Mouse (Mus musculus) hindbrain, embryonic 12.5 days (tissue): Measurements from ENCODE around the gene Astn1. TPM values are rescaled to one million over a fixed set of nuclear protein-coding genes. Genes with fewer than 3 reads are reported as not detected.

Experiments used
- ATAC-seq: fragments of 200-750 bp; cut with Nextera tagmentation; 2 replicates; pipeline ENCODE4 v1.8.0; 2017; ENCODE audit warnings: moderate TSS enrichment; ENCODE audit not compliant: low FRiP score
- H3K27ac ChIP-seq: fragments of 300-500 bp; sonication (generic); 2 replicates; pipeline ENCODE4 v1.5.1; 2016; ENCODE audit warnings: mild to moderate bottlenecking
- H3K27me3 ChIP-seq: fragments of 300-500 bp; sonication (generic); 2 replicates; pipeline ENCODE4 v1.6.1; 2016; ENCODE audit warnings: mild to moderate bottlenecking
- H3K36me3 ChIP-seq: fragments of 300-500 bp; sonication (generic); 2 replicates; pipeline ENCODE4 v1.6.1; 2016; ENCODE audit warnings: mild to moderate bottlenecking
- H3K4me1 ChIP-seq: fragments of 300-500 bp; sonication (generic); 2 replicates; pipeline ENCODE4 v1.6.1; 2016
- H3K4me2 ChIP-seq: fragments of 300-500 bp; sonication (generic); replicated peaks from 2 replicates; pipeline ENCODE4 v1.6.1; 2016; ENCODE audit warnings: mild to moderate bottlenecking
- H3K4me3 ChIP-seq: fragments of 300-500 bp; sonication (generic); 2 replicates; pipeline ENCODE4 v1.5.1; 2016; ENCODE audit warnings: mild to moderate bottlenecking
- H3K9ac ChIP-seq: fragments of 300-500 bp; sonication (generic); 2 replicates; pipeline ENCODE4 v1.6.1; 2016; ENCODE audit warnings: mild to moderate bottlenecking, moderate library complexity
- H3K9me3 ChIP-seq: fragments of 300-500 bp; sonication (generic); replicated peaks from 2 replicates; pipeline ENCODE4 v1.6.1; 2016; ENCODE audit warnings: mild to moderate bottlenecking
- WGBS: fragments of 180-500 bp; shearing (Covaris S2); methylation state at CpG from one replicate; pipeline ENCODE4 v1.1.7; 2016; 5-methylcytosine and 5-hydroxymethylcytosine counted together
- polyA plus RNA-seq: library from polyadenylated mRNA; unstranded; fragments of >200 nt; fragmentation: Nextera tagmentation; extraction: Ambion mirVana; gene quantifications from 2 replicates; pipeline ENCODE4 v1.2.1, GENCODE M21; 2016

Gene Astn1
- polyA plus RNA-seq, 1 experiment from 2014 or later: 22.4 TPM

DNA sequence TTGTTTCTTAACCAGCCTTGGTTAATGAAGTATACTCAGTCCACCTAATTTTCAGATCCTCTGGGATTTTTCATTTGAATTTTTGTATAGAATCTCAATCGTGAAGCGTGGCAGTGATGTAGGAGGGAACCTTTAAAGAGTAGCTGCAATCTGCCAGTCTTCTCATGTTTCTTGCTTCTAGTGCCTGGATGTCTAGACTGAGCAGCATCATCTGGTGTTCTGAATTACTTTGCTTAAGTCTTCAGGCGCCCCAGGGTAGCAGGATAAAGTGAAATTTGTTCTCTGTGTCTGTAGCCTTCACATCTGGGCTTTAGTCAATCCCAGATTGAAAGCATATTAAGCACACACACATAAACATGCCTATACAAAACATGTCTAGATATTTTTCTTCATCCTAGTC is 21.1 kb downstream of the Astn1 start:
- ATAC-seq: no peak
- Histone ChIP-seq H3K27ac (no peak overlapping the region), H3K9me3 (no peaks in the 10 kb centered on the region), H3K27me3 (no peaks in the 10 kb centered on the region), H3K4me1 (peaks cover 8% of the 10 kb centered on the region; the same call in 1 of the 2 replicates), H3K36me3 (no peaks in the 10 kb centered on the region), H3K9ac (no peak overlapping the region), H3K4me2 (no peak overlapping the region), H3K4me3 (no peak overlapping the region)
- 73% methylated on average over 3 of the region's 3 CpGs for WGBS

DNA sequence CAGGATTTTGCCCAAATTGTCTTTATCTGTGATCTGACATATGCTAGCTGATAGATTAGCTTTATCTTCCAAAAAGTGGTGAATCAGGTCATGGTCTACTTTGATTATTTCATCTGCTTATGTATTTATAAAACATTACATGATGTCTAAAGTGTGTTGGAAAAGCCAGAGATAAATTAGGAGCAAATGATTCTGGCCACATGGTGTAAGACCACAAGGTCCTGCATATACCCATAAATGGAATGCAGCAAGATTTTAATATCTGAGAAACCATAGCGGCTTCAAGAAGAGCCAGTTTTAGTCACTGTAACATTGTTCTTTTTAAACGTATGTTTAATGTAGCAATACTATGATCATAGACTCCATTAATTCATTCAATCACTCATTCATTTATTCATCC is 23.2 kb downstream of the Astn1 start:
- no peak for ATAC-seq
- WGBS: 95% methylated on average over 2 of the region's 2 CpGs

GRCm38 (mm10) chr1:158386781-158387180 is 24.7 kb downstream of the Astn1 start:
- Histone ChIP-seq H3K36me3 (no peaks in the 10 kb centered on the region), H3K4me2 (no peak overlapping the region), H3K27ac (no peak overlapping the region), H3K4me3 (no peak overlapping the region), H3K9me3 (no peaks in the 10 kb centered on the region), H3K27me3 (no peaks in the 10 kb centered on the region), H3K9ac (no peak overlapping the region), H3K4me1 (peaks cover 8% of the 10 kb centered on the region; the same call in 1 of the 2 replicates)
- ATAC-seq: no peak
- WGBS: 29% methylated on average over 3 of the region's 3 CpGs

More for the DNA sequence above, 23.2 kb downstream of the Astn1 start:
- no peaks in the 10 kb centered on the region for H3K9me3 ChIP-seq
- no peak overlapping the region for H3K4me3 ChIP-seq
- no peak overlapping the region for H3K4me2 ChIP-seq
- peaks cover 8% of the 10 kb centered on the region; the same call in 1 of the 2 replicates for H3K4me1 ChIP-seq
- H3K27ac ChIP-seq: no peak overlapping the region
- no peaks in the 10 kb centered on the region for H3K27me3 ChIP-seq
- no peak overlapping the region for H3K9ac ChIP-seq
- H3K36me3 ChIP-seq: no peaks in the 10 kb centered on the region

- H3K27ac ChIP-seq: no peak overlapping the region
- no peak for ATAC-seq
- no peaks in the 10 kb centered on the region for H3K27me3 ChIP-seq
- peaks cover 6% of the 10 kb centered on the region; the same call in 1 of the 2 replicates for H3K4me1 ChIP-seq
- H3K36me3 ChIP-seq: no peaks in the 10 kb centered on the region
- WGBS: 93% methylated on average over 4 of the region's 4 CpGs
- no peak overlapping the region for H3K4me3 ChIP-seq
- no peaks in the 10 kb centered on the region for H3K9me3 ChIP-seq
- no peak overlapping the region for H3K4me2 ChIP-seq
- no peak overlapping the region for H3K9ac ChIP-seq
These were observed 26.9 kb downstream of the Astn1 start for GRCm38 (mm10) chr1:158388995-158389394.

DNA sequence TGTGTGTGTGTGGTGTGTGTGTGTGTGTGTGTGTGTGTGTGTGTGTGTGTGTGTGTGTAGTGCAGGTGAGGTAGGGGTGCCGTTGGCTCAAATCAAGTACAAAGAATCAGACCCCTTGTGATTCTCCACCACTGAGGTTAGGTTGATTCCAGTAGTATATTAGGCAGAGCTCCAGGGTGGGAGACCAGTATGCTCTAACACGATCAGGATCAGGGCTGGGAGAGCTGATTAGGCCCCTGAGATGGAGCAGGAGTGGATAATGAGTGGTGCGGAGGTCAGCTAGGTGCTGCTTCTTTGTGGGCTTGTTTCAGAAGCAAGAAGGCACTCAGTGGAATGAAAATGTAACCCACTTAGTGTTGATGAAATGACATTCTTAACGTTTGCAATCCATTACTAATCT is 28.6 kb downstream of the Astn1 start:
- H3K4me1 ChIP-seq: peaks cover 6% of the 10 kb centered on the region; the same call in 1 of the 2 replicates
- no peaks in the 10 kb centered on the region for H3K27me3 ChIP-seq
- no peaks in the 10 kb centered on the region for H3K36me3 ChIP-seq
- no peaks in the 10 kb centered on the region for H3K9me3 ChIP-seq
- ATAC-seq: no peak
- H3K27ac ChIP-seq: no peak overlapping the region
- no peak overlapping the region for H3K4me3 ChIP-seq
- 76% methylated on average over 4 of the region's 4 CpGs for WGBS
- H3K4me2 ChIP-seq: no peak overlapping the region
- H3K9ac ChIP-seq: no peak overlapping the region

DNA sequence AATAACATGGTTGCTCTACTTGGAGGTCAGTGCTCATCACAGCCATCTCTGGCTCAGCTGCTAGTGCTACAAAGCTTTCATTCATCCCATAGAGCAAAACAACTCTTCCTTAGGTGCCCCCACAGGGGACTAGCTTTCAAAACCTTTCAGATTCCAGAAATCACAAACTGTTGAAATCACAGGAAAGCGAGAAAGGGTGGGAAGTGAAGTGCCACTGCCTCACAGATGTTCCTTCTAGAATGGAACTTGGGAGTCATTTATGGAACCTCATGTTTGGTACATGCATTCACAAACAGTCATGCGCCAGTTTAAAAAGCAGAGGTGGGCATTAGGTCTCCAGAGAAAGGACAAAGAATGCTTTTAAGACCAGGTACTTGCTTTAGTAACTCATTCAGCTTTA is 35.0 kb downstream of the Astn1 start:
- H3K4me2 ChIP-seq: no peak overlapping the region
- no peaks in the 10 kb centered on the region for H3K9me3 ChIP-seq
- H3K27me3 ChIP-seq: no peaks in the 10 kb centered on the region
- no peaks in the 10 kb centered on the region for H3K36me3 ChIP-seq
- 80% methylated on average over 2 of the region's 2 CpGs for WGBS
- no peak overlapping the region for H3K27ac ChIP-seq
- H3K9ac ChIP-seq: no peak overlapping the region
- no peaks in the 10 kb centered on the region for H3K4me1 ChIP-seq
- no peak for ATAC-seq
- H3K4me3 ChIP-seq: no peak overlapping the region

DNA sequence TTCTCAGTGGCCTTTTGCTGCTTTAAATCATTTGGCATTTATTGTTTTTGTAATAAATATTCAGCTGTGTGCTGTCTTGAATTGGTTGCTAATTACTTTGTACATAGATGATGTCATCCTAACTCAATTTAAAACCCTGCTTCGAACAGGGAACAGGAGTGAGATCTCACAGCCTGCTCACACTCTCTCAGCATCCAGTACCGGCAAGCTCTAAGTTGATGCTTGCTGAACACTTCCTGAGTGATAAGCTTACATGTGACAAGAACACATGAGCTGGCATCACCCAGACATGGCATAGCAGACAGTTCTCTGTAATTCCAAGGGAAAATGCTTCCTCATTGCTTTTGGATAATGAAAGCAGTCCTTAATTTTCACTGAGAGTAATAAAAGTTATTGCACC is 38.8 kb downstream of the Astn1 start:
- Histone ChIP-seq H3K27me3 (no peaks in the 10 kb centered on the region), H3K9me3 (no peaks in the 10 kb centered on the region), H3K36me3 (0 out of 2 replicates have a peak, but pooled peaks cover 2% of the 10 kb centered on the region), H3K4me3 (no peak overlapping the region), H3K27ac (no peak overlapping the region), H3K4me1 (peaks cover 4% of the 10 kb centered on the region; the same call in 1 of the 2 replicates), H3K9ac (no peak overlapping the region), H3K4me2 (no peak overlapping the region)
- no peak for ATAC-seq
- WGBS: 77% methylated on average over 2 of the region's 2 CpGs

GRCm38 (mm10) chr1:158405899-158406769 is 44.1 kb downstream of the Astn1 start:
- Histone ChIP-seq H3K9me3 (no peaks in the 10 kb centered on the region), H3K36me3 (0 out of 2 replicates have a peak, but pooled peaks cover 2% of the 10 kb centered on the region), H3K4me3 (no peak overlapping the region), H3K4me1 (peaks cover 13% of the 10 kb centered on the region), H3K27me3 (no peaks in the 10 kb centered on the region), H3K27ac (no peak overlapping the region), H3K9ac (no peak overlapping the region), H3K4me2 (no peak overlapping the region)
- WGBS: 65% methylated on average over 10 of the region's 10 CpGs
- ATAC-seq: no peak

GRCm38 (mm10) chr1:158408124-158408523 is 46.1 kb downstream of the Astn1 start:
- no peak overlapping the region for H3K27ac ChIP-seq
- H3K4me3 ChIP-seq: no peak overlapping the region
- H3K27me3 ChIP-seq: no peaks in the 10 kb centered on the region
- H3K9ac ChIP-seq: no peak overlapping the region
- WGBS: 72% methylated on average over 2 of the region's 2 CpGs
- peaks cover 13% of the 10 kb centered on the region for H3K4me1 ChIP-seq
- no peaks in the 10 kb centered on the region for H3K9me3 ChIP-seq
- no peak overlapping the region for H3K4me2 ChIP-seq
- 0 out of 2 replicates have a peak, but pooled peaks cover 2% of the 10 kb centered on the region for H3K36me3 ChIP-seq
- no peak for ATAC-seq

DNA sequence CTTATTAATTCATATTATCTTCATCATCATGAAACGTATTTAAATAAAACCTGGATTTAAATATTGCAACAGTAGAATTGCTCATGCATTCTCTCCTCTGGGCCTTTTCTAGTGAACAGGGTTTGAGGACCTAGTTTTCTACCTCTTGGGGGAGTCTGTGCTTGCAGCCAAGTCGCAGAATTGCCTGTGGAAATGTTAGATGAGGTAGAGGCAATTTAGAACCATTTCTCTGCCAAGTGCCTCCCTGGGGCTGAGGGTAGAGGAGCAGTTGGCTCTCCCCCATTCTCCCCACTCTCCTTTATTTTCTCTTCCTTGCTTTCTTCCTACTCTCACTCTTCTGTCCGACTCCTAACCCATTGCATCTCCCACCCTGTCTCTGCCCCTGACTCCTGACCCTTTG is 49.1 kb downstream of the Astn1 start:
- Histone ChIP-seq H3K27me3 (no peaks in the 10 kb centered on the region), H3K27ac (no peak overlapping the region), H3K4me2 (no peak overlapping the region), H3K36me3 (no peaks in the 10 kb centered on the region), H3K4me3 (no peak overlapping the region), H3K9ac (no peak overlapping the region), H3K4me1 (peaks cover 7% of the 10 kb centered on the region), H3K9me3 (no peaks in the 10 kb centered on the region)
- whole genome bisulfite sequencing: 64% methylated on average over 3 of the region's 3 CpGs
- ATAC-seq: no peak

GRCm38 (mm10) chr1:158414198-158414597 is 52.1 kb downstream of the Astn1 start:
- no peaks in the 10 kb centered on the region for H3K4me1 ChIP-seq
- no peak for ATAC-seq
- no peak overlapping the region for H3K9ac ChIP-seq
- H3K36me3 ChIP-seq: no peaks in the 10 kb centered on the region
- H3K9me3 ChIP-seq: no peaks in the 10 kb centered on the region
- H3K27ac ChIP-seq: no peak overlapping the region
- H3K27me3 ChIP-seq: no peaks in the 10 kb centered on the region
- no peak overlapping the region for H3K4me2 ChIP-seq
- H3K4me3 ChIP-seq: no peak overlapping the region
- WGBS: 88% methylated on average over 2 of the region's 2 CpGs

GRCm38 (mm10) chr1:158421451-158421850 is 59.4 kb downstream of the Astn1 start:
- Histone ChIP-seq H3K36me3 (no peaks in the 10 kb centered on the region), H3K9ac (no peak overlapping the region), H3K4me2 (no peak overlapping the region), H3K4me1 (no peaks in the 10 kb centered on the region), H3K27me3 (no peaks in the 10 kb centered on the region), H3K9me3 (no peaks in the 10 kb centered on the region), H3K27ac (no peak overlapping the region), H3K4me3 (no peak overlapping the region)
- no peak for ATAC-seq
- 91% methylated on average over 8 of the region's 8 CpGs for WGBS

GRCm38 (mm10) chr1:158422739-158423138 is 60.7 kb downstream of the Astn1 start:
- H3K4me1 ChIP-seq: no peaks in the 10 kb centered on the region
- WGBS: 76% methylated on average over 1 of the region's 1 CpGs
- ATAC-seq: no peak

More at GRCm38 (mm10) chr1:158422739-158423138, 60.7 kb downstream of the Astn1 start:
- Histone ChIP-seq H3K27me3 (no peaks in the 10 kb centered on the region), H3K36me3 (no peaks in the 10 kb centered on the region), H3K4me3 (no peak overlapping the region), H3K9ac (no peak overlapping the region), H3K9me3 (no peaks in the 10 kb centered on the region), H3K27ac (no peak overlapping the region), H3K4me2 (no peak overlapping the region)
